Mouse (Mus musculus): Measurements from ENCODE around the gene Slc3a1.

The Slc3a1 gene

DNA sequence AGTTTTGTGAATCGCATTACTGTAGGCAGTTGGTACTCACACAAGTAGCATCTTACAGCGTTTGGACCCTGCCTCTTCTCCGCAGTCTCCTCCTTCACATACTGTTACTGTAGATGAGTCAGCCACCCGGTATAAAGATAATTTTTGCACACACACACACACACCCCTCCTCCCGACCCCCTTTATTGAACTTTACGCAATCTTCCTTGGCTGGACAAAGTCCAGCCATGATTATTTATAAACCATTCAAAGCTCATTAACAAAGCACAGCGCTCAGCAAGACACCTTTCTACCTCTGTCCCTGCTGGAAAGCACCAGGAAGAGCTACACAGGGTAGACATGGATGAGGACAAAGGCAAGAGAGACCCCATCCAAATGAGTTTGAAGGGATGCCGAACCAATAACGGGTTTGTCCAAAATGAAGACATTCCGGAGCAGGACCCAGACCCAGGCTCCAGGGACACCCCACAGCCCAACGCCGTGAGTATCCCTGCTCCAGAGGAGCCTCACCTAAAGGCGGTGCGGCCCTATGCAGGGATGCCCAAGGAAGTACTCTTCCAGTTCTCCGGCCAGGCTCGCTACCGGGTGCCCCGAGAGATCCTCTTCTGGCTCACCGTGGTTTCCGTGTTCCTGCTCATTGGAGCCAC is at the start of gene Slc3a1:
TSS of gene Slc3a1 (plus strand) at position 284 of the 647 bp plus-strand sequence.
- DNase-seq (ENCODE audit: low spot score) = no peak

DNA sequence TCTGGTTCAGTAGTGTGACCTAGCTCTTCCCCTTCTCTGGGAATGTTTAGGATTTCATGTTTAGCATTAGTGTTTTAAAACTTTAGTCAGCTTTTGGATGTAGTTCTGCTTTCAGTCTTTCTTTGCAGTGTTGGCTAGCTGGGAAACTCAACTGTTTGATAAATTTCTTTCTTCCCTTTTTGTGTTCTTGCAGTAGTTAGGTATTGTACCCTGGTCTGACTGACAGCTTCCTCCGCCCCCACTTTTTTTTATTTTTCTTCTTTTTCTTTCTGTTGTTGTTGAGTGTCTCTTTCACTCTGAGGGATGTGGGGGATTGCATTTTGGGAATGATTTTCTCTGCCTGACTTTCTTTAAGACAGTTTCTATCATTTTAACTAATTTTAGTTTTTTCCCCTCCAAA is 46.5 kb upstream of the Slc3a1 start:
- no peak for DNase-seq (ENCODE audit: low spot score)

DNA sequence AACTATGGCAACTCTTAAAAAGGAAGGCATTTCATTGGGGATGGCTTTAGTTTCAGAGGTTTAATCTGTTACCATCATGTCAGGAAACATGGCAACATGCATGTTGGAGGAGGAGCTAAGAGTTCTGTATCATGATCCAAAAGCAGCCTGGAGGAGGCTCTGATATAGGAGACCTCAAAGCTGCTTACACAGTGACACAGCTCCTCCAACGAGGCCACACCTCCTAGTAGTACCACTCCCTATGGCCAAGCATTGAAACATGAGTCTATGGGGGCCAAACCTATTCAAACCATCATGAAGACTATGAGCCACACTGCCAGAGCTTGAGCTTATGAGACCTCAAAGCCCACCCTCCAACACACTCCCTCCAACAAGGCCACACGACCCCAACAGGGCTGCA is 45.4 kb upstream of the Slc3a1 start:
- DNase-seq (ENCODE audit: low spot score) = no peak

DNA sequence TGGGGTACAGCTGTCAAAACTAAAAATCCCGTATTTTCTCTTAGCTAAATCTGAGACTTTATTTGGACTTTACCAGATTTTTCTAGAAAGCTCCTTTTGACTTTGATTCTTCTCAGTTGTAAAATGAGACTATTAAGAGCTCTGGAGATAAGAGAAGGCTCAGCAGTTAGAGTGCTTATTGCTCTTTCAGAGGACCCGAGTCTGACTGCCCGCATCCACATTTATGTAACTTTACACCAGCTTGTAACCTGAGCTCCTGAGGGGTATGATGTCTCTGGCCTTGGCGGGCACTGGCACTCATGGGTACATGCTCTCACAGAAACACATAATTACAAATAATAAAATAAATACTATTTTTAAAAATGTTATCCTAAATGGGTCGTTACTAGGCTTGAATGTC is 41.8 kb upstream of the Slc3a1 start:
- no peak for DNase-seq (ENCODE audit: low spot score)

DNA sequence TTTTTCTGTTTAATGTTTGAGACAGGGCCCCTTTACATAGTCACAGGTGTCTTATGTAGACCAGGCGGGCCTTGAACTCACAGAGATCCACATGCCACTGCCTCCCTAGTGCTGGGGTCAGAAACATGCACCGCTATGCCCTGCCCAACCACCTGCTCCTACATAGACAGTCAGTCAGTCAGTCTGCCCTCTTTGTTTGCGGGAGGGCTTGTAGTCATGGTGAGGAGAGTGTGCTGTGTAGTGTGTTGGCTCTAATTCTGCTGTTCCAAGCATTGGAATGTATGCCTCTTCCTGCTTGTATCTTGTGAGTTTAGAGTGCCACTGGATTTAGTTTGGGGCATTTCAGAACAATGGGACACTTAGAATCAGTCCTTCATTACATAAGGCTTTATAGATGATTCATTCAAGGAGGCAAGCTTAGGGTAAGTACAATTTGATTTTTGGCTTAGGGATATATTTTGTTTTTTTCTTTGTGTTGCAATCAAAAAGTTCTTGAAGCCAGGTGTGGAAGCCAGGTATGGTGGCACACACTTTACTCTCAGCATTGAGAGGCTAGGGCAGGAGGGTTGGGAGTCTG is 40.3 kb upstream of the Slc3a1 start:
- DNase-seq (ENCODE audit: low spot score) = no peak

DNA sequence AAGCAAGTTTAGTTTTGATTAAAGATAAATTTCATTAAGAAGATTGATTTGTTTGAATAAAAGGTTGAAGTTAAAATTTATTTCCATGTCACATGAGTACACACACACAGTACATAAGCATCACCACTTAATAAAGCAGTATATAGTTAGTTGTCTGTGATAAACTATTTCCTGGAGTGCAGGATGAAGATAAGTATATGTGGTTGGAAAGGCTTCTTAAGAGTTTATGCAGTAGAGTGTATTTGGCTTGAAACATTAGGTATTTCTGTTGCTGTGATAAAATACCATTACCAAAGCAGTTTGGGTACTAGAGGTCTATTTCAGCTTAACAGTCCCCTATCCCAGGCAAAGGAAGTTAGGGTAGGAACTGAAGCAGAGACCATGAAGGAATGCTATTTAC is 39.7 kb upstream of the Slc3a1 start:
- no peak for DNase-seq (ENCODE audit: low spot score)

DNA sequence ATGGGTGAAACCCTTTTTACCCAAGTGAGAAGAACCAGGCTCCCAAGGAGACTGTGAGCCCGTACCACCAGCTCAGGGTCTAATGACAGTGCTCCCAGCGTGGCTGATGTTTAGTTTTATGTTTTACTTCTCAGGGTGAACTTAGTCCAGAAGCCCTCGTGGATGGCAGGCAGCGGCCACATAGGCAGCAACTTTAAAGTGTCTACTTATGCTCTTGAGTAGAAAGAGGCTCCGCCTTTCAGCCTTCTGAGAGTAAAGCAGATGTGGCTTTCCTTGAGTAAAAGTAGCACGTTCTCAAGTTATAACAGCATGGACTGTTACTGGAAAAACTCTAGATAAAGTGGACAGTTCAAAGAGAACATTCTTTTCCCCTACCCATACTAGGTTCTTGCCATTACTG is 32.3 kb upstream of the Slc3a1 start:
- no peak for DNase-seq (ENCODE audit: low spot score)

DNA sequence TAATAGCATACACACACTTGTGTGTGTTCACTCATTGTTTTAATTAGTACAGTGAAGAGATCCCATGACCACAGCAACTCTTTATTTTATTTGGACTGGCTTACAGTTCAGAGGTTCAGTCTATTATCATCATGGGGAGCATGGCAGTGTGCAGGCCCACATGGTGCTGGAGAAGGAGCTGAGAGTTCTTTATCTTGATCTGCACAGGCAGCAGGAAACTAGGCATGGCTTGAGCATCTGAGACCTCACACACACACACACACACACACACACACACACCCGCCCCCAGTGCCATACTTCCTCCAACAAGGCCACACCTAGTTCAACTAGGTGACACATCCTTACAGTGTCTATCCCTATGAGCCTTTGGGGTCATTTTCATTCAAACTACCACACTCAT is 30.5 kb upstream of the Slc3a1 start:
- no peak for DNase-seq (ENCODE audit: low spot score)

DNA sequence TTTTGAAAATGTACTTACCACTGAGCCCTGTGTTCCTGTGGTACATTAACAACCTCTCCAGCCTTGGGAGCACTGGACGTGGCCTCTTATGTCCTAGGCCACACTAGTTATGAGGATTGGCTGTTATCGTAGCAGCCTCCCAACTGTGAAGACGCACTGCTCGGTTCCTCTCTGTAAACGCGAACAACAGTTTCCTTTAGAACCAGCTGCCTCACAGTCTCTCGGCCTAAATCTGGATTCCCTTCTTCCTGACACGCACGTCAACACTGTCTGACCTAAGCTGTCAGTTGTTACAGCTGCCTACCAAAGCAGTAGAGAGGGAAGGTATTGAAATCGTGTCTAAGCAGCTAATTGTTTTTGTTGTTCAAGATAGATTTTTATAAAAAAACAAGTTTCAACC is 28.5 kb upstream of the Slc3a1 start:
- DNase-seq (ENCODE audit: low spot score) = no peak

DNA sequence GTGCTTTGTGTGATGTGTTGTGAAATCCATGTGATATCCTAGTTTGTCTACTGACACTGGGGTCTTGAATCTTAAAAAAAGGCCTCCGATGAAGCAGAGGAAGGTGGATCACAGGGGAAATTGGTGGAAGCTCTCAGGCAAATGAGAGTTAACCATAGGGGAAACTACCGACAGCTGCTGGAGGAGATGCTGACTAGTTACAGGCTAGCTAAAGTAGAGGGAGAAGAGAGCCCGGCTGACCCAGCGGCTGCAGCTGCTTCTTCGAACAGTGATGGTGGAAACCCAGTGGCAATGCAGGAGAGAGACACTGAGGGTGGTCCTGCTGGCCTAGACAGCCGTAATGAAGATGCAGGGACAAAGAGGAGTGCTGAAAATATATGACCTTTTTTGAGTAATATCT is 14.7 kb upstream of the Slc3a1 start:
- DNase-seq (ENCODE audit: low spot score) = no peak

DNA sequence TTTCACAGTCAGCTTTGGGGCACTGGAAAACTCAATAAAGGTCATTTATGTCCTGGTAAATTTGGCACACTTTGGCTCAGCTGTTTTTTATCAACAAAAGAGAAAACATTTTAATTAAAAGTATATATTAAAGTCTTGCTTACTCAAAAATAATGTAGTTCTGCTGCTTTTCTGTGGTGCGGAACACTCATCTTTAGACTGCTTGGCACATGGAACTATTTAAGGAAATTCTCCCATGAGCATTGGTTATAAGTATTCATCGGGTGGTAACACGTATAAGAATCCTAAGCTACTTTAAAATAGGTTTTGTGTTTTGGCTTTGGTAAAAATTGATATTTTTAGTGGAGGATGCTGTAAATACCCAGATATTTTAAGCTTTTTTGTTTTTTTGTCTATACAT is 13.5 kb upstream of the Slc3a1 start:
- no peak for DNase-seq (ENCODE audit: low spot score)

DNA sequence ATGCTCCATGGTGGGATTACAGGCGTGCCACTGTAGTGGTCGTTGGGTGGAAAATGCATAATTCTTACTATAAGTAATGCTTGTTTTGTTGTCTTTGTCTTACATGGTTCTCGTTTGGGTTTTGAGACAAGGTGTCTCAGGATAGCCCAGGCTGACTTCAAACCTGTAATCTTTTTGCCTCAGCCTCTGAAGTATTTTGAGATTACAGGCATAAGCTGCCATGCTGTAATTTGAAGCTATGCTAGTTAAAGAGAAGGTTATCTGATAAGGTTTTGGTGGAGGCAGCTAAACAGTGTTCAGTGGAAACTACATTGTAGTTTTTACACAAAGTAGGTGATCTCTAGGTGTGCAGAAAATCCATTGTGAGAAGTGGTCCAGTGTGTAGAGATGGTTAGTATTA is 9.8 kb upstream of the Slc3a1 start:
- no peak for DNase-seq (ENCODE audit: low spot score)

DNA sequence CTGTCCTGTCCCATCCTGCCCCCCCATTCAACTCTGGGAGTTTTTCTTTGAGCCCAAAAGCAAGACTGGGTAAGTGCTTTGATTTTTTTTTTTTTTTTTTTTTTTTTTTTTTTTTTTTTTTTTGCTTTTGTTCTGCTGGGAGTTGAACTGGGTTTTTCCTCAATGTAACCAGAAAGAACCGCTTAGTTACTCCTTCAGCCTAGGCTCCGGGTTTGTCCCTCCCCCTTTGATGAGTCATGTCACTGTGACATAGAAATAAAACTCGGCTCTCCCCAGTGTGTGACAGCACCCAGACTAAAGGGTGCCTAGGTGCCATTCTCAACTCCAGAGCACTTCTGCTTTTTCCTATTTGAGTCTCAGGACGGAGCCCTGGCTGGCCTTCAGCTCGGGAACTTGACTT is 9.4 kb upstream of the Slc3a1 start:
- no peak for DNase-seq (ENCODE audit: low spot score)

DNA sequence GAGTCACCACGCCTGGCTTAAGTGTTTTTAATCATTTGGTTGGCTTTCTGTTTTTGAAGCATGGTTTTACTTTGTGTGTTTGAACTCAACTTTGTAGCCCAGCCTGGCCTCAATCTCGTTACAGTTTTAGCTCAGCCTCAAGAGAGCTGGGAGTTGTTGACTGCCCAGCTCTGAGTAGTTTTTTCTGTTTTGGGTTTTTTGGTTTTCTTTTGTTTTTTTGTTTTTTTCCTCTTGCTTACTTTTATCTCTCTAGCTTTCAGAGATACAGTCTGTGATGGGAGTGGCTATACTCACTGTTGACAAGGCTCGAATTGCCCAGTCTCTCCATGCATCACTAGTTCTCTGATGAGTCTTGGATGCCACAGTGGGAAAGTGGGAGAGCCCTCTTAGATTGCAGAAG is 7.8 kb upstream of the Slc3a1 start:
- DNase-seq (ENCODE audit: low spot score) = no peak

DNA sequence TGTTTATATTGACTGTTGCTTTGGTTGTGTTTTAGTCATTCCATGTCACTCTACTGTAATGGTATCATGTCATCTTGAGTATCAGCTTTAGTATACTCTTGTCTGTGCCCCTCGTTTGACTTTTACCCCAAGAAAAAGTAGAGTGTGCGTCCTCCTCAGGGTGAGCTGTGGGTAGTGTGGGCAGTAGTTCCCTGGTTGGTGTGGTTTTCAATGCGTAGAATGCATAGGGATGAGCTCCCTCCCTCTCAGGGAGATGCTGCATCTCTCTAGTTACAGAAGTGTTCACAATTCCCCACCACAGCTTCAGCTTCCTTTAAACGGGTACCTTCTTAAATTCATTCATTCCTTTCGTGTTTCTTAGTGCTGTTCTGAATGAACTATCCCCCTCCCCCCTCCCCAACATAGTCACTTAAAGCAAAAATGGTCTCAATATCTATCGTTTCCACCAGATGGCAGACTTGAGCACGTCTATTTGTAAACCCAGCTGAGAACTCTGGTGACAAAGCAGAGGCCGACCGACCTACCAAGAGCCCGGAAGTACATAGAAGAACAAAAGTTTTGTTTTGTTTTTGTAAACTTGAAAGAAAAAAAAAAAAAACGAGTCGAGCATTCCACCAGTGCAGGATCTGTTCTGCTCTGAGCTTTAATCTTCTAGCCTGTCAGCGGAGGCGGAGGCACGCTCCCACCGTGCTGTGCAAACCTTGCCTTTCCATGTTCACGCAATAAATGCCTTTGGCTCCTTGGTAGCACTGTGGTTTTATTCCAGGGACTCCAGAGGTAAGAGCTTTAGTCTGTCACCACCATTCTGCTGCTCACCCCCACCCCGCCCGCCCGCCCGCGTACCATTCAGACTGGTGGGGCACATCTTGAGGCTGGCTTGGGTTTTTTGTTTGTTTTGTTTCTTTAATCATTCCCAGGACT is 4.7 kb upstream of the Slc3a1 start:
- DNase-seq (ENCODE audit: low spot score) = no peak

DNA sequence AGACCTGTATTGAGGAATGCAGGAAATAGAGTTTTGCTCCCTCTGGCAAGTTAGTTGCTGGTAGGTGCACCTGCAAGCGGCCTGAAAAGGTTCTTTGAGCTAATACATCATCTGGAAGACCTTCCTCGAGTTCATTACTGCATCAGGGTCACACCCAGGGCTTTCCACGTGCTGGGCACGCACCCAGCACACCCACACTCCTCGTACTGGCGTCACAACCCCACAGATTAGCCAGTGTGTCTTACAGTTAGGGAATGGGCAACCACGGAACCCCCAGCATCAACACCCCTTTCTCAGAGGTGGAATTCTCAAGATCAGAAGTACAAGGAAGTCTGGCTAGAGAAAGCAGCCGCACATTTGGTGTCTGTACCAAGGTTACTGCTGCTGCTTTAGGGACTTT is 3.9 kb upstream of the Slc3a1 start:
- DNase-seq (ENCODE audit: low spot score) = no peak

DNA sequence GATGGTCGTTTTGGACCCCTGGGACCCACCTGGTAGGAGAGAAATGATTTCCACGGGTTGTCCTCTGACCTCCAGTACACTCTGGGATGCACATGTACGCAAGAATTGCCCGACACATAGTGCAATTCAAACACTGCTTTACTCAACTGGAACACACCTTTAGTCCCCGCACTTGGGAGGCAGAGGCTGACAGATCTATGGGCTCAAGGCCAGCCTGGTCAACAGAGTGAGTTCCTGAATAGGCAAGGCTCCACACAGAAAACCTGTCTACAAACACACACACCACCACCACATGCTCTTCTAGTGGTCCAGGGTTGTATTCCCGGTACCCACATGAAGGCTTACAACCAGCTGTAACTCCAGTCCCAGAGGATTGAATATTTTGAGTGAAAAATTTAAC is 3.0 kb upstream of the Slc3a1 start:
- no peak for DNase-seq (ENCODE audit: low spot score)

DNA sequence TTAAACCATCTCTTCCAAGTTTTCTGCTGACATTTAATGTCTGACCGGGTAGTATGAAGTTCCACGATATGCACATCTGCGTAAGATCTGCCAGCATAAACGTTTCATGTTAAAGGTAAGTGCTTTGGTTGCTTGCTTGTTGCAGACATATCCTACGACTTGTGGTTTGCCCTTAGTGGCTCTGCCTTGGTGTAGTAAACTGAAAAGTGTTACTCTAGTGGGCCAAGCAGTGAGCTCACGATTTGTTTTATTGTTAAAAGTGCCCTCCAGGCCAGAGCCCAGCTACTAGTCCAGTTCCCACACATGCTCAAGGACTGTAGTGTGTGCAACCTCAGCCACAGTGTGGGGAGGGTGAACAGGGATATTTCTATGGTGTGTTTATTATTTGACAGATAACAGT is 1.7 kb upstream of the Slc3a1 start:
- DNase-seq (ENCODE audit: low spot score) = no peak

DNA sequence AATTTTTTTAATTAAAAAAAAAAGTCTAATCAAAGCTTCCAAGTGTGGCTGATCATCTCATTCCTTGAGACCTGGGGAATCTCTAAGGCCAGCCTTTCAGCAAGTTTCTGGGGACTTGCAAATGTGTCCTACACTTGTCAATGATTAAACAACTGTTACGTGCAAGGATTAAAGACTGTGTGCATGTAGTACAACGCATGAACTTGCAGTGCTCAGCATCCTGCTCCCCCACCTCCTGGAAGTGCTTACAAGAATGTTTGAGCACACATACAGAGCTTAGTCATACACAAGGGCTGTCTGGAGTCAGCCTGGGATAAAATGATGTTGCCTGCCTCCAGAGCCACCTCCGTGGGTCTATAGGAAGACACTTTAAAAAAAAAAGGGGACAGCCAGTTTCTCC is 929 bp upstream of the Slc3a1 start:
- DNase-seq (ENCODE audit: low spot score) = no peak

DNA sequence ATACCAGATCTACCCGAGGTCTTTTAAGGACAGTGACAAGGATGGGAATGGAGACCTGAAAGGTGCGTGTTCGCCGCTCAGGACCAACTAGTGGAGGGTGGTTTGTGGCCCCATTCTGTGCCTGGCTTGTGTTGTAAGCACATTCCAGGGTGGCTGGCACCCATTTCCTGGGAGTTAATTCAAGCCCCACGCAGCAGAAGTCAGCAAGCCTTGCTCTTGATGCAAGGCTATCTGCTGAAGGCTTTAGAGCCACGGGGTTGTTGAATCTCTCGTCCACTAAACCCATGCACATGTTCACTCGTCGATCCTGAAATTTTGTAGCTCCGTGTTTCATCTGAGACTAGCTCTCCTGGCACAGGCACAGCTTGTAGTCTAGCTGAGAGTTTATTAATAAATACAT is 621 bp downstream of the Slc3a1 start:
- no peak for DNase-seq (ENCODE audit: low spot score)

DNA sequence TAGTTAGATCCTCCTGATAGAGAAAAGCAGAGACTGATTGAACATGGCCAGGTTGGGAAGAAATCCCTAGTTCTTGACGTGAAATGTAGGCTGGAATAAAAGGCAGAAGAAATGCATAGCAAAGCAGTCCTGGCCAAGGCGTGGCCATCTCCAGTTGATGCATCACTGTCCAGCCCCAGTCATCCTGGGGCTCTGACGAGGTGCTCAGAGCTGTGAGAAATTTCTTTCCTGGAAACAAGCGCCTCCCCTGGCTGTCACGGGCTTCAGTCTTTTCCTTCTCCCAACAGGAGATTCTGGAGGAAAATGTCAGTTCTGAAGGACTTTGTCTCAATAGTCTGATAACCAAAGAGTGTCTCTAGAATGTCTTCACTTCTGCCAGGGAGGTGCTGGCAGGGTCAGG is 2.5 kb downstream of the Slc3a1 start:
- DNase-seq (ENCODE audit: low spot score) = no peak

DNA sequence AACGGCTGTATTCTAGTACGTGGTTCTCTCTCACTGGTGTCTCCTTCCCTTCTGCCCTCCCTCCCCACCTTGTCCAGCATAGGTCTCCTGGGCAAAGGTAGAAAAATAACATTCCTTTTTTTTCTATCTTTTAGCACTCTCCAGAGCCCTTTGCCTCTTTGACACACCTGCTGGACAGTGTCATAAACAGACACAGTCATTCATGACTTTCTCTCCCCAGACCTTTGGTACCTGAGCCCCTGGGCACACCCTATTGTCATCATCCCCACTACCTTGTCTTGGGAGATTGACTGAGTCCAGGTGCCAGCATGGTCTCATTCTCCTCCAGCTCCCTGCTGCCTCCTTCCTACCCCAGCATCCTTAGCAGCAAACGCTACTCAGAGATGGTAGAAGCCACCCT is 4.9 kb downstream of the Slc3a1 start:
- DNase-seq (ENCODE audit: low spot score) = no peak

DNA sequence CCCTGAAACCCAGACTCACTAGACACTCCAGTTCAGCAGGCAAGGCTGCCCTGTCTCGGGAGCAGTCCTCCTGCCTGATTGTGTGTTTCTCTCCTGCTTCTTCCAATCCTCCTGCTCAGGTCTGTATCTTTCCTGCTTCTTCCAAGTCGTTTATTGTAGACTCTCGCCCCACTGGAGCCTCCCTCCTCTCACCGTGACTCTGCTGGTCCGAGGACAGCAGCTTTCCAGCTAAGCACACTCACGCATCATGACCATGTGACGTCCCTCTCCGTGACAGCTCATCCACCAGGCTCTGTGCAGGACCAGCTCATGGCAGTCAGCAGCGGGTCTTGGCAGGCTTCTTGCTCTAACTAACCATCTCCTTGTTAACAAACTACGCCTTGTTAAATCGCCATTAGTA is 5.9 kb downstream of the Slc3a1 start:
- no peak for DNase-seq (ENCODE audit: low spot score)

All from ovary, postnatal 10 days (tissue).